Mouse (Mus musculus) ZHBTc4 (cell line): ENCODE measurements around the gene Zfyve21.

Experiments used
- DNase-seq: peaks from one replicate; pipeline ENCODE4 v3.0.0-alpha.2; 2011; ENCODE audit warnings: low read depth, low spot score

Zfyve21 gene

DNA sequence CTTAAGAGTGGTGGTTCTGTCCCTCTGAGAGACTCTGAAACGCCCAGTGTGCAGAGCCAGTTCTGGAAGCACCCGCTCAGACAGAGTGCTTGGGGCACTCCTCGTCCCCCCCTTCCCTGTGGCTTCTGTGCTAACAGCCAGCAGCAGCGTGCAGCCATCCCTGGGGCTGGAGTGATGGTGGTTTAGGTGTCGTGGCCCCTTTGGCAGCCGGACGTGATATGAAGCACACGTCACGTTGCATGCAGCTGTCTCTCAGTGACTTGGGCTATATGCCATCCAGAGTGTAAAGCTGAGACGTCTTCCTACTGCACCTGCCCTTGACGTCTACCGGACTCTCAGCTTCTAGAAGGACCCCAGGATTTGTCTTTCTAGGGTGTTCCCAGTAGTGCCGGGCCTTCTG, 15.5 kb upstream of the Zfyve21 start:
- DNase-seq = no peak

DNA sequence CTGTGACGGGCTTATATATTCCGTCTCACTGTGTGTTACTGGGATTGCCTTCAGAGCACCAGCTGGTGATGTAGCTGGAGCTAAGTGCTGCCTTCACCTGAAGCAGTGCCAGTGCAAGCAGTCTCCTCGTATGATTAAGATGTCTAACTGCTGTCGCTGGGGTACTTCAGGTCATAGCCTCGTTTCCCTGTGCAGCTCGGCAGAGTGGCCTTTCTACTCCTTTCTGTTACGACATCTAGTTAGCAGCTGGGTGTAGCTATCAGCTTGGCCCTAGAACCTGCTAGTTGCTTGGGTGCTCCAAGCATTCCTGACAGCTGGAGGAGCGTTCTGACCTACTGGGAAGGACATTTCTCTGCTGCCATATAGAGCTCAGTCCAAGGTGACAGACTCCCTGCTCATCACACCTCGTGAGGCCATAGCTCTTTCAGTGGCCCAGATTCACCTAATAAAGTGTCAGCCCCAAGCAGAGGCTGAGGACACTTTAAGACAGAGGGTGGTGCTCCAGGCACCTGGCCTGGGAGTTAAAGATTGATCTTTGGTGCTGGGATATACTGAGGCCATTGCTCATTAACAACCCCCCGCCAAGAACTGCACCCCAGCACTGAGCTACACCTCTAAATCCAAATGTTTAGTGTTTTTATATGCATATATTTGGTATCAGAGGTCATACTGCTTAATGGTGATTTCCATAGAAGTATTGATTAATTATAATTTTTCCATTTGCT, 13.3 kb upstream of the Zfyve21 start:
- DNase-seq = no peak

DNA sequence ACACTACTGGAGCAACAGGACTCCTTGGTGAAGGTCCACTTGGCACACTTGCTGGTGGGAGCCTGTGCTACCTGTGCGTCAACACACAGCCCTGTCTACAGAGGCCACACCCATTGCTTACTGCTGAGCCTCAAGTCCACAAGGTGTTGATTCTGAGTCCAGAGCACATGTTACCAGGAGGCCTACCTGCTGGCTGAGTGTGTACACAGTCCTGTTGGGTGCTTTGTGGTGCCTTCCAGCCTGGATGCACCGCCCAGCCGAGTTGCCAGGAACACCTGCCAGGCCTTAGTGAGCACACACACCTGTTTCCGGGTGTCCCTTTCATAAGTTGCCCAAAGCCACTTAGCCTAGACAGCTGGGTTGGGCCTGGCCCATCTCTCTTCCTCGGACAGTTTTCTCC, 10.4 kb upstream of the Zfyve21 start:
- no peak for DNase-seq

DNA sequence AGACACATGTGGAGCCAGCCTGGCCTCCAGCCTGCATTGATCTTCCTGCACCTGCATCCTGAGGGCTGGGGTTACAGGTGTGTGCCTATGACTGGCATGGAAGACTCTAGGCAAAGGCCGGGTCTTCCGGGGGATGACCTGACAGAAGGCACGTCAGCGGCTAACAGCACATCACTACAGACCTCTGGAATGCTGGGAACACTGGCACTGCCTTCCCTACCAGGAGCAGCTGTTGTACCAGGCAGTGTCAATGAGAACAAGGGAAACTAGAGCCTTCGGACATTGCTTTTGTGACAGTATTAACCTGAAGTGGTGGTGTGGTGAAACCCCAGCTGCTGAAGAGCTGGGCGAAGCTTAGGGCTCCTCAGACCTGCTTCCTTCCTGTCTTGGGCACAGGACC, 5.2 kb upstream of the Zfyve21 start:
- no peak for DNase-seq

DNA sequence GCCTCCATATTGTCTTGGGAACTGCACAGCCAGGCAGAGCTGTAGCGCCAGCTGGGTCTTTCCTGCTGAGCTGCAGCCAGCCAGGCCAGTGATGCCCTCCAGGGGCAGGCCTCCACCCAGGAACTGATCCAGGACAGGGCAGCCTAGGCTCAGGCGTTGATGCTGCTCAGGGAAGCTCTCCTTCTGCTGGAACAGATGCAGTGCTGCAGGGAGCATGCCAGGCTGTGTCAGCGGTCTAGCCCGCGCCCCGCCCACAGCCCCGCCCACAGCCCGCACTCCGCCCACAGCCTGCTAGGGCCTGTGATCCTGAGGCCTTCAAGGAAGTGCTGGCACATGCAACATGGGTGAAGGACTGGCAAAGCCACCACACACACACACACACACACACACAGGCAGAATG, 4.2 kb upstream of the Zfyve21 start:
- DNase-seq = peak; percentile 87

DNA sequence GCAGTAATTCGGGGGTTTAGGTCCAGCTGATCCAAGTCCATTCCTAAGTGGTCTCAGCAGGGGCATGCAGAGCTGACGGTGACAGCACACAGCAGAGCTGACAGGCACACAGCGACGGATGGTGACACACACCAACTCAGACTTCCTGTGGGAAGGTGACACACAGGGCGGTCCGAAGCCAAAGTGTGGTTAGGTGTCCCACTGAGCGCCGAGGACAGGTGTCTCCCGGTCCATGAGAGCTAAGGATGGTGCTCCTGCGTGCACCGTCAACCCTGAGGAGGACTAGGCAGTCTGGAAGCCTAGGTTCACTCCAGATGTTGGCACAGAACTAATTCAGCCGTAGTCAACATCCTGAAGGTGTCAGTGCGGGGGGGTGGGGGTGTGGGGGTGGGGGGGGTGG, 1.9 kb upstream of the Zfyve21 start:
- no peak for DNase-seq

DNA sequence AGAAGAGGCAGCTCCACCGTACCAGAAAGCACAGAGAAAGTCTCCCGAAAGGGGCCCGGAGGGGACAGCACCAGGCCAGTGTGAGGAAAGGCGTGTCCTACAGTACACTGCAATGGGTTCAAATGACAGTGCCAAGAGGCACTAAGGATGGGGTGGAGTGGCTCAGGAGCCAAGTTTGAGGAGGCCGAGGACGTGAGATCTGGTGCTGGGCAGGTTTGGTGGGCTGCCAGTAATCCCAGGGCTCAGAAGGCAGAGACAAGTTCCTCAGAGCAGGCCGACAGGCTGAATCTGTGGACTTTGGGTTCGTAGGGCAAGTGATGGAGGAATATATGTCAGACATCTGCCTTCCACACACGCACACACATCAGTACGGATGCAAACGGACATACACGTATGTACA, 1.4 kb upstream of the Zfyve21 start:
- no peak for DNase-seq

DNA sequence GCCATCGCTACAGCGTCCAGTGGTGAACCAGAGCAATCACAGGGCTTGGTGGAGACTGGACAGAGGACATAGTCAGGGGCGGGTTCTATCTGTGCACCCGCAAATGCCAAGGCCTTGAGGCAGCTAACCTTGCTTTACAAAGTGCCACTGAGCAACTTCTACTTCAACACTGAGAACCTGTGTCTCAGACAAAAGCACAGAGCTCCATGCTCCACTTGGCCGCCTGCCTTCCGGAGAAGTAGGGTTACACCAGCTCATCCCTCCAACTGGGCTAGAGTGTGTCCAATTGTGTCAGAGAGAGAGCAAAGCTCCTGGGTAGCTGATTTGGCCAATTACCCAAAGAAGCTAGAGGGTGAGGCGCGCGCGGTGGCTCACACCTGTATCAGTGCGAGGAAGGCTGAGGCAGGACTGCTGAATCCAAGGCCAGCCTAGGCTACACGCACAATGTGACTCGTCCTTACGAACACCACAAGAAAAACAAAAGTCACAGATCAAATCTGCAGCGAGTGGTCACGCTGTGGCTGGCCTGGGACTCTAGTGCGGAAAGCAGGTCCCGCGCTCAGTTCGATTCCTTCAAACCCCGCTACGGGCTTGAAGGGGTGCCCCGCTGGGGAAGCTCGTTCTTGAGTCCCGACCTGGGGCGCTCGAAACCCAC, 732 bp upstream of the Zfyve21 start:
- peak; percentile 48 for DNase-seq

DNA sequence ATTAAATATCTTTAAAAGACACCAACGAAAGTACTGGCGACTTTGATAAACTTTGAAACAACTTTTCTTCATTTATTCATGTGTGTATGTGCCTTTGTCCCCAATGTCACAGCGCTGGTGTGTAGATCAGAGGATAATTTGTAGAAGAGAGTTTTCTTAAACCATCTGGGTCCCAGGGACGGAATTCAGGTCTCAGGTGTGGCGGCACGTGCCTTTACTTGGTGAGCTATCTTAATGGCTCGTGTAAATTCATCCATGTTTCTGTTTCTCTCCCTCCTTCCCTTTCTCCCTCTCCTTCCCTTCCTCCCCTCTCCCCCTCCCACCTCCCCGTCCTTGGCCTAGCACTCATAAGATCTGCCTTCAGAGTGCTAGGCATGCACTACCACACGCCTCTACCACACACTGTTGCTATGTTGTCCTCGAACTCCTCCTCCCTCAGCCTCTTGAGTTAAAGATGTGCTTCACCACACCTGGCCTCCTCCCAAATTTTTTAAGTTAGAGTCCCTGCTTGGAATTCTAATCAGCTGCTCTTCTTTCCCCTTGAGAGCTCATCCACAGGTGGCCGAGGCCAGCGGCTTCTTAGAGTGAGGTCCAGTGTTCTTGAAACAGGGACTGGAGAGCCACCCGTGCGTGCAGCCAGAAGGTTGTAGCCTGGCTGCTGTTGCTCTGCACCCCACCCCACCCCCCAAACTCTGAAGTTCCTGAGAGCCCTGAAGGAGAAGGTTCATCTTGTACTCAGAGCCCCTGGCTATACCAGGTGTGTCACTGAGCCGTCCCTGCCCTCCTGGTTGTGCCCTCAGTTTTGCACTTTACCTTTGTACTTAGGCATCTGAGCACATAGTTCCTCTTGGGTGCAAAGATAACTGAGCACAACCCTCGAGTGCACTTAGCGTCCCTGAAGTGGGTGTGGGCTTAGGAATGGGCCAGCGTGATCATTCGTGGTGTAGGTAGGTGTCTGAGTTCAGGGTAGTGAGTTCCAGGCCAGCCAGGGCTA, 1.1 kb downstream of the Zfyve21 start:
- no peak for DNase-seq

DNA sequence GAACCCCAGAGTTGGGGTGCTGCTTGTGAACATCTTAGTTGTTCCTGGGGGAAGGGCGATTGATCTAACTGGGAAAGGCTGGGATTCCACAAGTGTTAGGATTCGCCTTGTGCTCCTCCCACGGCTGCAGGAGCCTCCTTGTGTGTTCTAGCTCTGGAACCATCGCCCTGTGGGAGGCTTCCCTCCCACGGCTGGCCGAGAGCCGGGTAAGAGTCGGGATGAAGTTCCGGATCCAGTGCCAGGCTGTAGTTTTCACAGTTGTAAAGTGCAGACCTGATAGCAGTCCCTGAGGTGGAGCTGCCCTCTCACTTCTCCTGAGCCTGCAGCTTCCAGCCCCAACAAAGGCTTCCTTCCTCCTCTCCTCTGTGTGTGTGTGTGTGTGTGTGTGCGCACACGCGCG, 2.6 kb downstream of the Zfyve21 start:
- DNase-seq = no peak

DNA sequence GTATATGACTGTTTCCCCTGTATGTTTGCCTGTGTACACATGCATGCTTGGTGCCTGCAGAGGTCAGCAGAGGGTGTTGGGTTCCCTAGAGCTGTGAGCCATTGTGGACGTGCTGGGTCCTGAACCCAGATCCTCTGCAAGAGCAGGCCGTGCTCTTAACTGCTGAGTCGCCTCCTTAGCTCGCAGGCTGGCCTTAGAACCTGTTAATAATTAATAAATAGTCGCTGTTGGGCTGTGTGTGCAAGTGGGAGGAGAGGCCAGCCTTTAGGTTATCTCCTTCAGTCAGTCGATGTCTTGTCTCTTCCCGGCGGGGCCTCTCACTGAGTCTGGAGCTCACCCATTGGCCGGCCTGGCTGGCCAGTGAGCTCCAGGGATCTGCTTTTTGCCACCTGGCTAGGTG, 3.0 kb downstream of the Zfyve21 start:
- DNase-seq = no peak

DNA sequence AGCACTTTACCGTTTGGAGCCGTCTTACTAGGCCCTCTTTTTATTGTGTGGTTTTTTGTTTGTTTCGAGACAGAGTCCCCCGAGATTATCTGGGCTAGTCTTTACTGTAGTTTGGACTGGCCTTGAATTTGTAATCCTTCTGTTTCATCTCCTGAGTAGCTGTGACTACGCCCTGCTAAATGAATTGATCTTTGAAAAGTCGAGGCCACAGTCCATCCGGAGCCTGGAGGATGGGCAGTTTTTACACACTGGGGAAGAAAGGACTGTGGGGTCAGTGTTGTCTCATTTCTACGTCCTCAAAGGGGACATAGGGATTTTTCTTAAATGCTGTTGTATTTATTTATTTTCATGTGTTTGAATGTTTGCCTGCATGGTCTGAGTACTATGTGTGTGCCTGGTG, 4.0 kb downstream of the Zfyve21 start:
- no peak for DNase-seq

DNA sequence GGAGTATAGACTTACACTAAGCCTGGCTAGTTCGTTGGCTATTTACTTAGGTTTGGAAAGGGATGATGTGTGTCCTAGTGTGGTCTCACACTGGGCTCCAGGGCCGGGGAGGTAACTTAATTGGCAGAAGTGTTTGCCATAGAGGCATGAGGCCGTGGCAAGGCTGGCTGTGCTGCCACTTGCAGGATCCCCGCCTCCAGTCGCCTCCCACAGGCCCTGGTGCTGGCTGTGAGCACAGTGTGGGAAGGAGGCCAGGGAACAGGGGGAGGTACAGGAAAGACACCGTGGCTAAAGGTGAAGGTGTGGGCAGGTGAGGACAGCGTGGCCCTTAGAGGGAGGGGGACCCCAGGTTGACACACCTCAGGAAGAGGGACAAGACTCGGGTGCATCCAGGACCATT, 6.0 kb downstream of the Zfyve21 start:
- DNase-seq = no peak

DNA sequence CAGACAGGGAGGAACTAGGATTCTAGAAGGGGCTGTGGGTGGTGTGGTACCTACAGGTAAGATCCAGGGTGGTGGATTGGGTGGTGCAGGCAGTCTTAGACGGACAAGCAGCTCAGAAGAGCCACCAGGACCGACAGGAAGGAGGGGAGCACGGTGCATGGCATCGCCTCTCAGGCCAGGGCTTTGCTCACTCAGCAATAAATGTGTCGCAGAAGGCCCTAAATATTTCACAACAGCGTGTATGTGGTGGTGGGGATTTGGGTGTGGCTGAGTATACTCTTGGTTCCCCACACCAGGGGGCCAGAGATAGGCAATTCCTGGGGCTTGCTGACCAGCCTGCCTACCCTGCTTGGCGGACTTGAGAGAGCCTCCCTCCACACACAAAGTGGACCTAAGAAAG, 6.7 kb downstream of the Zfyve21 start:
- no peak for DNase-seq

DNA sequence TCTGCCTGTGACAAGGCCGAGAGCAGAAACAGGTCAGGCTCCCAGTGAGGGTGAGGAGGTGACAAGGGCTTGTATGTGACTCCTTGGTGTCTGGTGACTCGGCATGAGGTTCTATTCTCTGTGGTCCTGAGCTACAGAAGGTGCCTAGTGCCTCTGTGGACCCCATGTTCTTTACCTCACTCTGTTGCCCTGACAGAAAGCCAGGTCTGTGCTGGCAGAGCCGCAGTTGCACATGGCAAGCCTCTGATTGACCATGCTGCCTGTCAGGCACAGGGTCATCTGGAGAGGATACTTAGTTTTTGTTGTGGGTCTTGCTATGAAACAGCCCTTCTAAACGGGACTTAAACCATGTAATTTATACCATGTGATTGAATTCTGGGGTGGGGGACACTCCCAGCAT, 8.0 kb downstream of the Zfyve21 start:
- DNase-seq = no peak

DNA sequence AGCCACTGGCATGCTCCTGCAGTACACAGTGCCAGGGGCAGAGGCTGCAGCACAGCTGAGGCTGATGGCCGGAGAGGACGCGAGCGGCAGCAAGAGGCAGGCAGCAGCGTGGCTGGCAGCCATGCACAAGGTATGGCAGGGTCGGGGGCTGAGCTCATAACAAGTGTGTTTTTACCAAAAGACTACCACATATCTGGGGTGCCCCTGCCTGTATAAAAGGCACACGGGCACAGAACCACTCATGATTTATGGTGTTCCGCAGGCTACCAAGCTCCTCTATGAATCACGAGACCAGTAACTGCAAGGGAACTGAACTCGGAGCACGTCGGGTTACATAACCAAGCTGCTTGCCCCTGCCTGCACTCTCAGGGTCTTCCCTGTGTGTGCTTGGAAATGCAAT, 13.6 kb downstream of the Zfyve21 start:
- no peak for DNase-seq

DNA sequence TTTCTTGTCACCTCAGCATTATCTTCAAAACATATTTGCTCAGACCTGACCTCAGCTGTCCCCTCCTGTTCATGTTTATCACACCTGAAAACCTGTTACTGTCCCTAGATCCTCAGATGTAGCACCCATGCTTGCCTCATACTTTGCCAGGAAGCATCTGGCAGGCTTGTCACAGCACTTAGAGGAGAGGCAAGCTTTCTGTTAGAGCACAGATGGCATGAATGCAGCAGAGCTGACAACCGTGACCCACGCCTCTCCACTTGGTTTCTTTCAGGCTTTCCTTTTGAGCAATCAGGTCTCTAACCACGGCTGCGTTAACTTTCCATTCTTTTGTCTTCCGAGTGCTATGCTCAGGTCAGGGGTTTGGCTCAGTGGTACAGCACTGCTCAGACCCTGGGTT, 15.5 kb downstream of the Zfyve21 start:
- no peak for DNase-seq

DNA sequence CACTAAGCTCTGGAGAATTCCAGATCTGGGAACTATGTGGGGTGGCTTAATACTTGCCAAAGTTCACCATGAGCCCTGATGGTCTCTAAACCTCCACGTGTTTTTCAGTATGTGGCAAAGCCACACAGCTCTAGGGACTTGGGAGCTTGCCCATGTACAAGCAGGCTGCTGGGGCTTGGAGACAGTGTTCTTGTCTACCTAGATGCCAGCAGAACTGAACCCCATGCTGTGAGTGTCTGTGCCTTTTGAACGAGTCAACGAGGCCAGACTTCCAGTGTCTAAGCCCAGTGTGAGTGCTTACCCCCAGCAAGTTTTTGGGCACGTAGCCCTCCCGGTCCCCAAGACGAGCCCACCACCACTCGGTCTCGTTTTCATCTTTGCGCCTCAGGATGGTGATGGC, 16.0 kb downstream of the Zfyve21 start:
- DNase-seq = no peak

DNA sequence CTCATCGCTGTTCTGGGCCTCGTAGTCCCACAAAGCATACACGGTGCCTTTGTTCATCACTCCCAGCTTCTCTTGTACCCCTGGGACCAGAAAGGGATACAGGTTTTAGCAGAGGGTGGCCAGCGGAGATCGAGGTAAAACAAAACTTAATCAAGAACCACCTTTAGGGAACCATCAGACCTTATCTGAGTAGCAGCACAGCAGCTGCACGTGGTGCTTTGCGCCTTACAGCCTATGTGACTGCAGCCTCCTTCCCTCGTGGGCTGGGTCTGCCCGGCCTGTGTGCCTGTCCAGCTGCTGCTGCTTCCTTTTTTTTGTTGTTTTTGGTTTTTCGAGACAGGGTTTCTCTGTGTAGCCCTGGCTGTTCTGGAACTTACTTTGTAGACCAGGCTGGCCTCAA, 16.4 kb downstream of the Zfyve21 start:
- no peak for DNase-seq

DNA sequence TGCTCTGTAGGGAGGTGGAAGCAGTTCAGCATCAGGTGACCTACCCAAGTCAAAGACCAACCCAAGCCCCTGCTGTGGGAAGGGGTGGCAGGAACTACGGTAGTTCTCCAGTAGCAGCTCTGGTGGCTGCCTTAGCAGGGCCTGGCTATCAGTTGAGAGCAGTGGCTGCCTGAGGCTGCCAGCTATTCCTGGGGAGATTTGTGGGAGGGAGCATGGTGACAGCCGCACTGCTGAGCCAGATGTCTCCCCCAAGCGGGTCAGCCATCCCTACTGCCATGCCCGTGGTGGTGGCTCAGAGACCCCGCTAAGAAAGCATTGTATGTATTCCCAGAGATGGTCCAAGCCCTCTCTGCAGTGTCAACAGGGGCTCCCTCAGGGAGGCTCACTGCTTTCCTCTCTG, 18.7 kb downstream of the Zfyve21 start:
- no peak for DNase-seq

DNA sequence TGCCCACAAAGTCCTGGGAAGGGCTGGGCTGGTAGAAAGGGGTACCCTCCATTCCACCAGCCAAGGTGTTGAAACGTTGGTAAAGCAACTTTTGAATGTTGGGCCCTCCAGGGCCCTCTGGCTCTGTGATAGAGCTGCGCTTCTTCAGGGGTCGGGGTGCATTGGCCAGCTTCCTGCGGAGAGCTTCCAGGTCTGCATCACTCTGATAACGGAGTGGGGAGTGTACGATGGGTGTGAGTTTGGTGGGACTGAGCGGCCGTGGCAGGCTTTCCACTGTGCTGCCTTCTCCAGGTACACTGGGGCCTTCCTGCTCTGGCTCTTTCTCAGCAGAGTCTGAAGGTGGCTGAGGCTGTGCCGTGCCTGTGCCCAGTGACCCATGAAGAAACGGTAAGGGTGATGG, 19.5 kb downstream of the Zfyve21 start:
- no peak for DNase-seq
